Mouse (Mus musculus) ES-E14 (cell line): ENCODE data around the gene Stpg1. TPM values are rescaled to one million over a fixed set of nuclear protein-coding genes. Genes with fewer than 3 reads are reported as not detected.

Experiments
- DNase-seq: peaks from one replicate; pipeline ENCODE4 v3.0.0-alpha.2; 2013; ENCODE audit warnings: low read depth, low spot score
- H3K27ac ChIP-seq: 2 replicates; pipeline ENCODE4 v1.5.1; 2012; ENCODE audit warnings: low read depth, mild to moderate bottlenecking, low read length, moderate library complexity, mixed read lengths; ENCODE audit not compliant: poor library complexity, insufficient read depth, severe bottlenecking
- H3K36me3 ChIP-seq: 2 replicates; pipeline ENCODE4 v1.6.1; 2012; ENCODE audit warnings: mild to moderate bottlenecking, low read length, moderate library complexity, mixed read lengths; ENCODE audit not compliant: control insufficient read depth, poor library complexity, insufficient read depth, severe bottlenecking
- H3K4me1 ChIP-seq, 2 experiments: fragments of 150-350 bp in 1 of 2; sonication (generic) in 1 of 2; 2 replicates each; pipeline ENCODE4 v1.6.1; 2012; ENCODE audit warnings: low read length in 2 of 2, mild to moderate bottlenecking in 1 of 2, mixed read lengths in 1 of 2; ENCODE audit not compliant: control insufficient read depth in 2 of 2, insufficient read depth in 2 of 2, poor library complexity in 1 of 2
- H3K4me3 ChIP-seq, 2 experiments: fragments of 150-350 bp in 1 of 2; sonication (generic) in 1 of 2; 2 replicates each; pipeline ENCODE4 v1.5.1; 2012; ENCODE audit warnings: low read length in 2 of 2, low read depth in 1 of 2, mild to moderate bottlenecking in 1 of 2, mixed read lengths in 1 of 2; ENCODE audit not compliant: insufficient read depth in 1 of 2, poor library complexity in 1 of 2, severe bottlenecking in 1 of 2
- H3K9ac ChIP-seq: 2 replicates; pipeline ENCODE4 v1.6.1; 2012; ENCODE audit warnings: low read depth, mild to moderate bottlenecking, low read length, mixed read lengths; ENCODE audit not compliant: poor library complexity, insufficient read depth, severe bottlenecking
- H3K9me3 ChIP-seq: fragments of 150-350 bp; sonication (generic); 2 replicates; pipeline ENCODE4 v1.6.1; 2012; ENCODE audit warnings: low read depth, mild to moderate bottlenecking, low read length; ENCODE audit not compliant: control insufficient read depth, insufficient read depth
- CHD2 ChIP-seq: IDR thresholded peaks from 2 replicates; pipeline ENCODE4 v1.6.1; 2014; ENCODE audit warnings: mild to moderate bottlenecking, low read depth, low read length, inconsistent platforms
- HCFC1 ChIP-seq: IDR thresholded peaks from 2 replicates; pipeline ENCODE4 v1.6.1; 2012; ENCODE audit warnings: low read length, inconsistent platforms, borderline replicate concordance; ENCODE audit not compliant: insufficient read depth
- MAFK ChIP-seq: IDR thresholded peaks from 2 replicates; pipeline ENCODE4 v1.6.1; 2014; ENCODE audit warnings: mild to moderate bottlenecking, low read depth, low read length, inconsistent platforms; ENCODE audit not compliant: insufficient read depth
- ZC3H11A ChIP-seq: IDR thresholded peaks from 2 replicates; pipeline ENCODE4 v1.6.1; 2012; ENCODE audit warnings: low read depth, mild to moderate bottlenecking, inconsistent platforms, low read length, borderline replicate concordance
- ZNF384 ChIP-seq: IDR thresholded peaks from 2 replicates; pipeline ENCODE4 v1.6.1; 2012; ENCODE audit warnings: low read depth, low read length, inconsistent platforms
- in situ Hi-C, 2 experiments: fragments of 600-800 bp; cut with MboI; formaldehyde crosslinking; loops; one replicate each; pipeline ENCODE4 v1.15.1; 2025; ENCODE audit warnings: low sequenced_read_pairs in 2 of 2, inconsistent platforms in 1 of 2; ENCODE audit not compliant: unreplicated experiment in 2 of 2
- total RNA-seq: library from RNA; depleted of rRNA; stranded (reverse); fragments of 300-350 nt; gene quantifications from 2 replicates; pipeline ENCODE4 v1.2.3, GENCODE M21; 2012

Stpg1 gene
- total RNA-seq, 1 experiment, result 0.09 TPM

GRCm38 (mm10) chr4:135546793-135547192, 52.2 kb downstream of the Stpg1 start:
- no peak for DNase-seq
- in situ Hi-C loops, result no loop called here
- no peak overlapping the region for H3K4me3 ChIP-seq
- H3K9ac ChIP-seq, result peak overlapping the region; percentile 39; the same call in 1 of the 2 replicates
- H3K9me3 ChIP-seq, result no peaks in the 10 kb centered on the region
- H3K4me1 ChIP-seq, result peaks cover 20 to 56% of the 10 kb centered on the region in 2 experiments
- peaks cover 12% of the 10 kb centered on the region for H3K36me3 ChIP-seq
- TF ChIP-seq ZC3H11A (no peak), HCFC1 (no peak), MAFK (no peak), CHD2 (no peak), ZNF384 (no peak)
- no peak overlapping the region for H3K27ac ChIP-seq

GRCm38 (mm10) chr4:135547551-135547950, 53.0 kb downstream of the Stpg1 start:
- H3K36me3 ChIP-seq, result peaks cover 7% of the 10 kb centered on the region; the same call in 1 of the 2 replicates
- peak overlapping the region; percentile 63 for H3K27ac ChIP-seq
- DNase-seq, result no peak
- H3K4me1 ChIP-seq, result peaks cover 20 to 58% of the 10 kb centered on the region in 2 experiments
- peak overlapping the region; percentile 39; the same call in 1 of the 2 replicates for H3K9ac ChIP-seq
- H3K4me3 ChIP-seq, result peak overlapping the region in 1 of 2 experiments; percentile 29; a peak in 2 of 4 replicates
- H3K9me3 ChIP-seq, result no peaks in the 10 kb centered on the region
- TF ChIP-seq ZNF384 (no peak), MAFK (no peak), CHD2 (no peak), ZC3H11A (no peak), HCFC1 (no peak)
- in situ Hi-C loops, result no loop called here

DNA sequence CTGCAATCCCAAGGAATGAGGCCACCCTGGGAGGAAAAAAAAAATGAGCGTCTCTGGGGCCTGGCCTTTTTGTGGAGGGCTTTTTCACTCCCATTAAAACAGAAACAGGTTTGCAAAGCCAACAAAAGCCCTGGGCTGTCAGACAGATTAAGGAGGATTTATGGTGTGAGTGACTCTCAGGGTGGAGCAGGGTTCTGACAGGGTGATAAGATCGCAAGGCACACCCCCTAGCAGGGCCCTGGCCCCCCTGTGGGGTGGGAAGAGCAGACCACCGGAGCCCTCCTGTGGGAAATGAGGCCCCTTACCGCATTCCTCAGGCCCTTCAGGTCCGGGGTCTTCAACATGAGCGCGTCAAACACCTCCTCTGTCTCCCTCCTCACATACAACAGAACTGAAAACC, 53.5 kb downstream of the Stpg1 start:
- no peaks in the 10 kb centered on the region for H3K9me3 ChIP-seq
- peaks cover 23 to 58% of the 10 kb centered on the region in 2 experiments for H3K4me1 ChIP-seq
- H3K4me3 ChIP-seq, result peak overlapping the region; percentile 29 to 33; a peak in 2 of 4 replicates
- H3K36me3 ChIP-seq, result peaks cover 5% of the 10 kb centered on the region; the same call in 1 of the 2 replicates
- H3K27ac ChIP-seq, result peak overlapping the region; percentile 63
- in situ Hi-C loops, result no loop called here
- TF ChIP-seq ZNF384, result no peak
- TF ChIP-seq MAFK, result no peak
- TF ChIP-seq HCFC1, result no peak
- no peak for TF ChIP-seq CHD2
- TF ChIP-seq ZC3H11A, result no peak
- DNase-seq, result no peak
- H3K9ac ChIP-seq, result peak overlapping the region; percentile 39; the same call in 1 of the 2 replicates

GRCm38 (mm10) chr4:135548521-135549077, 54.0 kb downstream of the Stpg1 start:
- H3K9me3 ChIP-seq, result no peaks in the 10 kb centered on the region
- H3K36me3 ChIP-seq, result peaks cover 5% of the 10 kb centered on the region; the same call in 1 of the 2 replicates
- no peak for DNase-seq
- H3K9ac ChIP-seq, result no peak overlapping the region; the same call in 1 of the 2 replicates
- peak overlapping the region; percentile 63; the same call in 1 of the 2 replicates for H3K27ac ChIP-seq
- peak overlapping the region in 1 of 2 experiments; percentile 33; a peak in 1 of 4 replicates for H3K4me3 ChIP-seq
- in situ Hi-C loops, result no loop called here
- TF ChIP-seq HCFC1 (no peak), MAFK (no peak), CHD2 (no peak), ZNF384 (no peak), ZC3H11A (no peak)
- peaks cover 23 to 58% of the 10 kb centered on the region in 2 experiments for H3K4me1 ChIP-seq
